Mouse (Mus musculus) lung, adult 2 months (tissue): Measurements from ENCODE around the gene Elavl1. TPM values are rescaled to one million over a fixed set of nuclear protein-coding genes. Genes with fewer than 3 reads are reported as not detected.

Experiments used
- DNase-seq: peaks from one replicate; pipeline ENCODE4 v3.0.0; 2022
- H3K4me1 ChIP-seq: fragments of 200-500 bp; 2 replicates; pipeline ENCODE4 v1.6.1; 2011; ENCODE audit warnings: low read length; ENCODE audit not compliant: control insufficient read depth, insufficient read depth
- H3K4me3 ChIP-seq: fragments of 200-500 bp; replicated peaks from 2 replicates; pipeline ENCODE3; 2011; ENCODE audit warnings: low read depth, mild to moderate bottlenecking, control low read depth, low read length; ENCODE audit errors: extremely low read depth
- CTCF ChIP-seq: fragments of 200-500 bp; IDR thresholded peaks from 2 replicates; pipeline ENCODE4 v1.5.1; 2011; ENCODE audit warnings: mild to moderate bottlenecking, low read length, control low read depth; ENCODE audit not compliant: insufficient read depth
- POLR2A ChIP-seq: fragments of 200-500 bp; IDR thresholded peaks from 2 replicates; pipeline ENCODE4 v1.6.1; 2011; ENCODE audit warnings: low read depth, mild to moderate bottlenecking, control low read depth, low read length, borderline replicate concordance; ENCODE audit errors: extremely low read depth
- WGBS: fragments of 180-500 bp; shearing (Covaris S2); methylation state at CpG from one replicate; pipeline ENCODE4 v1.1.7; 2018; 5-methylcytosine and 5-hydroxymethylcytosine counted together
- polyA plus RNA-seq: library from polyadenylated mRNA; depleted of rRNA; stranded (reverse); fragments of >200 nt; gene quantifications from 2 replicates; pipeline ENCODE4 v1.2.3, GENCODE M21; 2012

Gene Elavl1
- polyA plus RNA-seq, 1 experiment = 23.9 TPM

DNA sequence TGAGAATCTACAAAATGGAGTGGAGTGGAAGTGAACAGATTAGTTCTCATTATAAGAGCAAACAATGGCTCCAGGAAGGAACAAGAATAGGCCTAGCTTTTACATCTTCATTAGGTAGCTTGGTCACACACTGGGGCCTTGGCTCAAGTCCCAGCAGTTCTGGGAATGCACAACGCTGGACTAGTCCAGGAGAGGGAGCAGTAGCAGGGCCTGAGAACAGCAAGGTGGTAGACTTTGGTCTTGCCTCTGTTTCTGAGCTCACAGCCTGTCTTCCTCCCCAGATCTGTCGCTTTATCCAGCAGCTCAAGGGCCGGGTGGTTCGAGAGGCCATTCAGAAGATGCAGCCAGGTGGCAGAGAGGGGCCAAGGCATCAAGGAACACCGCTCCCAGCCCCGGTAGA, 71.2 kb downstream of the Elavl1 start:
- DNase-seq = no peak
- 58% methylated on average over 6 of the region's 6 CpGs for WGBS
- H3K4me1 ChIP-seq = peaks cover 11% of the 10 kb centered on the region

DNA sequence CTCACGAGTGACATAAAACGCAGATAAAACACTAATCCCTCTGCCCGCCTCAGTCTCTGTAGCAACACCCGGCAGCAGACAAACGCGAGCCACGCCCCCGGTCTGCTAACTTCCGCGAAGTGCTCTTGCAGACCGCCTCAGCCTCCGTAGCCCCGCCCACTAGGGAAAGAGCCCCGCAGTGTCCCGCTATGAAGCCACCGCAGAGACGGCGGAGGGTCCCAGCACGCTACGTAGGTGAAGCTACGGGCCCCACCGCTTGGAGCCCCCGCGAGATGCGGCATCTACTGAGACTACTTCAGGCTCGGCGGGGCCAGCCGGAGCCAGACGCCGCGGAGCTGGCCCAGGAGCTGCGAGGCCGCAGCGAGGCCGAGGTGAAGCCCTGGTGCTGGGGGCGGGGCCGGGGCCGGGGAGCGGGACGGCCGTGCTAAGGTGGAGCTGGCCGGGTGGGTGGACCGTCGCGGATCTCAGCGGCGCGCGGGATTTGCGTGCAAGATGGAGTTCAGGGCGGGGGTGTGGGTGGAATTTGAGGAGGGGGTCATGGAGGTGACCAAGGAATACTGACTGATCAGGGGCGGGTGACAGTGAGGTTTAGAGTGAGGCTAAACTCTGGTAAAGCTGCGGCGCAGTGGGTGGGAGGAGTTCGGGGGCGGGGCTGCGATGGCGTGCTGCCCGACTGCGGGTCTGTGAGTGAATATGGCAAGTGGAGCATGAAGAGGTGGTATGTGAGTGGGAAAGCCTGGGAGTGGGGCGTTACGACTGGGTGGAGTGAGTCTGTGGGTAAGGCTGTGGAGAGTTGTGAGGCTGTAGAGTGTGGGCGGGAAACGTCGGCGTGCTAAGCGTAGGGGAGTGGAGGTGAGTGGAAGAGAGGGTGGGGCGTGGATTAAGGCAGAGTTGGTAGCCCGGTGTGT, 72.0 kb downstream of the Elavl1 start, which contains the start of gene Snapc2:
Gene Snapc2, plus strand, starts transcription at position 147 of the 908 bp plus-strand sequence.
- peak within 1 kb of the TSS; percentile 79 for H3K4me3 ChIP-seq
- peak; percentile 97 for DNase-seq
- under 1% methylated on average over 69 of the region's 69 CpGs for WGBS
- H3K4me1 ChIP-seq = peaks cover 7% of the 10 kb centered on the region
- TF ChIP-seq POLR2A (peak; percentile 65; the same call in 1 of the 2 replicates), CTCF (no peak)

More for the DNA sequence above, 71.2 kb downstream of the Elavl1 start:
- no peak overlapping the region for H3K4me3 ChIP-seq
- TF ChIP-seq CTCF = 0 out of 2 replicates have a peak, but pooled peaks have one; percentile 17
- TF ChIP-seq POLR2A = no peak

DNA sequence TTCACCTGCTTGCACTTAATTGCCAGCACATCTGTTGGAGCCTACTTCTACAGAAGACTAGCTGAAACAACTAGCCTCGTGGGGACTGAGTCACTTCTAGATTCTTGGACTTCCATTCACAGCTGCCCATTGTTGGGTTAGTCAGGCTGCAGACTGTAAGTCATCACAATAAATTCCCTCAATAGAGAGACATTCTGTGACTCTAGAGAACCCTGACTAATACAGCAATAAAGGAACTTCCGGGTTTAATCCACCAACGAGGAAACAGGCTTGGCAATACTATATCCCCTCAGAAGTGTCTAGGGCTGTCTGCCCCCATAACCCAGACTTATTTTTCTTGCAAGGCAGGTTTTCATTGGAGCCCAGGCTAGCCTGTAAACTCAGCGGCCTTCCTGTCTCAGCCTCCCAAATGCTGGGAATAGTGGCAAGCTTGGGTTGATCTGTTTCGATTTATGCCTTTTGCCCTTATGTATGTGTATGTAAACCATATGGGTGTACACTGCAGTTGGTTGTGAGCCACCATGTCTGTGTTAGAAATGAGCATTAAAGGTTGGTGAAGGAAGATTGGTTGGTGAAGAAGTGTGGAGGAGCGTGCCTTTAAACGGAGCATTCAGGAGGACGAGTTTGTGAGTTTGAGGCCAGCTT, 73.0 kb downstream of the Elavl1 start:
- H3K4me3 ChIP-seq = peak overlapping the region; percentile 11
- peaks cover 7% of the 10 kb centered on the region for H3K4me1 ChIP-seq
- TF ChIP-seq POLR2A (no peak), CTCF (no peak)
- DNase-seq = no peak
- WGBS = 35% methylated on average over 8 of the region's 8 CpGs

DNA sequence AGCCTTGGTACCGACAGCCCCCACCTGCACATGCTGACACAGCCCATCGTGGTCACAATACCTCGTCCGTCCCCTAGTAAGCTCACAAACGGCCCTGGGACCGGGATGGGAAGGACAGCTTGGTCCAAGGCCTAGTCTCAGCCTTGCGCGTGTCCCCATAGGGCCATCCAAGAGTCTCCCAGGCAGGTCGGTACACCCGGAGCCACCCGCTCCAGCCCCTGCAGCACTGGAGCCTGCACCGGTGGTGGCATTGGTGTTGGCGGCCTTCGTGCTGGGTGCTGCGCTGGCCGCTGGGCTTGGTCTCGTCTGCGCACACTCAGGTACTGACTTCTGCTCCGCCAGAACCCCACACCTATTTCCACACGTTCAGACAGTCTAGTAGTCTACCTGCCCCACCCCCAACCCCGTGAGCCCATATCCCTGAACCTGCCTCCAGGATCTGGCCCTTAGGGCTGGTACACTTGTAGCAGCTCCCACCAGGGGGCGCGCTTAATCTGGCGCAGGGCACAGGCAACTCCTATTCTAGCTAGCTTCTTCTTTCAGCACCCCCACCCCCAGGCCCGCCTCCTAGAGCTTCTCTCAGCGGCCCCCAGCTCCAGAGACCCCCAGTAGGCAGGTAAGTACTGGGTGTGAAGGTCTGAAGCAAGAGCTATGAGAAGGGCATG, 74.8 kb downstream of the Elavl1 start:
- 46% methylated on average over 26 of the region's 26 CpGs for WGBS
- TF ChIP-seq CTCF = peak; percentile 78
- TF ChIP-seq POLR2A = no peak
- DNase-seq = peak; percentile 81

DNA sequence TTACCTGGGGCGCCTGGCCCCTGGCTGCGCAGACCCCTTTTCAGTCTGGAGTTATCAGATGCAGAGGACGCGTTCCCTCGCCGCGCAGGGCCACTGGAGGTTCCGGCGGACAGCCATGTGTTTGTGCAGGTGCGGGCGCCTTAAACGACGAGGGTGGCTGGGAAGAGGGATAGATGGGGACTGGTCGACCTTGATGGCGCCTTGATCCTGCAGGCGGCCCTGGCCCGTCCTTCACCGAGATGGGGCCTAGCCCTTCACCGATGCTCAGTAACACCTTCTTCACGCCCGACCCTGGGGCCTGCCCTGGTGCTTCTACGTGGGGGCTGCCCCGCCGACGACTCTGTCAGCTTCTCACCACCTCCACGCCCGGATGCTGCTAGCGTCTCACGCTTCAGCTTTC, 76.0 kb downstream of the Elavl1 start:
- H3K4me1 ChIP-seq = peaks cover 7% of the 10 kb centered on the region
- no peak for DNase-seq
- H3K4me3 ChIP-seq = no peak overlapping the region
- no peak for TF ChIP-seq POLR2A
- no peak for TF ChIP-seq CTCF
- 31% methylated on average over 29 of the region's 29 CpGs for WGBS

More for the DNA sequence above, 74.8 kb downstream of the Elavl1 start:
- Histone ChIP-seq H3K4me1 (peaks cover 7% of the 10 kb centered on the region), H3K4me3 (no peak overlapping the region)

DNA sequence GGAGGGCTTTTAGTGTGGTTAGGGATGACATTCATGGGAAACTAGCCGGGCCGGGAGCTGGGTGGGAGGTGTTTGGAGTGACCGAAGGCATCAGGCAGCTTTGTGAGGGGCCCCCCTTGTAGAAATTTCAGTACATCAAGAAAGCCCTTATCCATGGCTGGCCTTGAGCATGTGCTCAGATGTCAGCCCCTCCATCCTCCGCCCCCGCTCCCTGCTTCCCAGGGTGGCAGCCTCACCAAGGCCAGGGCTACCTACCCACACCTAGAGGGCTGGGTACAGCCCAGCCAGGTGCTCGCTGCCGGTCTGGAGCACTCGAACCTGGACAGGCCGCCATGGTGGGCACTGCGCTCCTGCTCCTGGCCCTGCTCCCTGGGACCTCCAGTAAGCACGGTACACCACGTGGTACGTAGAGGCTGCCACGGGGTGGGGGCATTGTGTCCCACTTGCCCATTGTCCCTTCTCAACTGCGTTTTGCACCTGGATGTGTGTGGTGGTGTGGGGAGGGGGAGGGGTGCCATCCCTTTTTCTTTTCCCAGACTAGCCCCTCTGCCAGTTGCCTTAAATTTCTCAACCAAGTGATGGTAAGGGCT, 77.2 kb downstream of the Elavl1 start, which contains the start of gene Tgfbr3l:
Gene Tgfbr3l, plus strand, starts transcription at position 264 of the 590 bp plus-strand sequence.
- Histone ChIP-seq H3K4me3 (no peak within 1 kb of the TSS), H3K4me1 (peaks cover 2% of the 10 kb centered on the region; the same call in 1 of the 2 replicates)
- no peak for DNase-seq
- WGBS = 80% methylated on average over 15 of the region's 15 CpGs
- TF ChIP-seq POLR2A = no peak
- TF ChIP-seq CTCF = no peak

DNA sequence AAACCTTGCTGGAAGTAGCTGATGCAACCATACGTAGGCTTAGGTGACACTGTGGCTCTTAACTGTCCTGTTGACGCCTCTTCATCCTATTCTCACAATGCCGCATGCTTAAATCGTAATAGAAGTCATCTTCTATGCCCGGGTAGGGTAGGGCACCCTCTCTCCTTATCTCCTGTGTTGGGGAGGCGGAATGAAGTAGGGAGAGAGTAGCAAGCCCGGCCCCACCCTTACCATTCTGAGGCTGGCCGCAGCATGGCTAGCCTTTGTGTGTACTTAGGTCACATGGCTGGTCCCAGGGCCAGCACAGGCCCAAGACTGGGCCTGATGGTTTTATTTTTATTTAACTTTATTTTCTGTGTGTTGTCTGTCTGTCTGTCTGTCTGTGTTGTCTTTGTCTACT, 78.0 kb downstream of the Elavl1 start:
- WGBS = 82% methylated on average over 8 of the region's 8 CpGs
- Histone ChIP-seq H3K4me1 (no peaks in the 10 kb centered on the region), H3K4me3 (no peak overlapping the region)
- DNase-seq = no peak
- TF ChIP-seq POLR2A = no peak
- TF ChIP-seq CTCF = no peak

DNA sequence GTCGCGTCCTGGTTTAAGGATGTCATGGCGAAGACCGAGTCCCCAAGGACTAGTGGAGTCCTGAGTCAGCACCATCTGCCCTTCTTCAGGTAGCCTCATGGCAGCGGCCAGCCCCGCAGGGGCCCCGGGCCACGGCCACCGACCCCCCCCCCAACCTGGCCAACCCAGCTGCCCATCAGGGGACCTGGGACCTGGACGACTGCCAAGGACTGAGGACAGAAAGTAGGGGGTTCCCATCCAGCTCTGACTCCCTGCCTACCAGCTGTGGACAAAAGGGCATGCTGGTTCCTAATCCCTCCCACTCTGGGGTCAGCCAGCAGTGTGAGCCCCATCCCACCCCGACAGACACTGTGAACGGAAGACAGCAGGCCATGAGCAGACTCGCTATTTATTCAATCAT, 79.5 kb downstream of the Elavl1 start:
- Histone ChIP-seq H3K4me1 (no peaks in the 10 kb centered on the region), H3K4me3 (no peak overlapping the region)
- no peak for DNase-seq
- no peak for TF ChIP-seq CTCF
- WGBS = 86% methylated on average over 13 of the region's 13 CpGs

DNA sequence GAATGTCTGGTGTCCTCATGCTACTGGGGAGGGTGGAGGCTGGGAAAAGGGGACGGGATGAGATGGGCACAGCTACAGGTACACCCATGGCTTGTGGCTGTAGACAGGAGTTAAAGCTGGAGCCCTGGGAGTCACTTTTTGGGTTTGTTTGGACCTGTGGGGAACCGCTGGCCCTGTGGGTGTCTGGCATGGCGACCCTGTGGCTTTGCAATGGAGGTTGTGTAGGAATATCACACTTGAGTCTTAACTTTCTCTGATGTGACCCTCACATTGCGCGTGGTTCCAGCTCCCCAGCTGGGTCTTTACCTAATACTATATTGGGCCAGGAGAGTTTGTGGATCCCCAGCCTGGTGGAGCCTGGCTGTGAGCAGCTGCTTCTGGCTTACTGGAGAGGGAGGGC, 80.2 kb downstream of the Elavl1 start:
- H3K4me1 ChIP-seq = no peaks in the 10 kb centered on the region
- WGBS = 96% methylated on average over 5 of the region's 5 CpGs
- TF ChIP-seq POLR2A = no peak
- DNase-seq = no peak
- H3K4me3 ChIP-seq = no peak overlapping the region
